Mouse (Mus musculus): ENCODE data around the gene Bckdk.
"Not testable (repeated sequence)": the region's sequence is repeated elsewhere in the genome, so short reads cannot be mapped to it uniquely, and the experiment has no call there.

Bckdk gene

GRCm38 (mm10) chr7:127931351-127932135 lies 27.7 kb downstream of the Bckdk start:
- no peak for DNase-seq (ENCODE audit: low read depth, low spot score)
- Histone ChIP-seq H3K36me3 (ENCODE audit: control insufficient read depth, insufficient read depth, low read length, poor library complexity, severe bottlenecking) (no peaks in the 10 kb centered on the region), H3K27me3 (ENCODE audit: control insufficient read depth, insufficient read depth, low read length, poor library complexity, severe bottlenecking) (no peaks in the 10 kb centered on the region)

- H3K27me3 ChIP-seq (ENCODE audit: control insufficient read depth, insufficient read depth, low read length, poor library complexity, severe bottlenecking): no peaks in the 10 kb centered on the region
- DNase-seq (ENCODE audit: low read depth, low spot score): no peak
- no peaks in the 10 kb centered on the region for H3K36me3 ChIP-seq (ENCODE audit: control insufficient read depth, insufficient read depth, low read length, poor library complexity, severe bottlenecking)
Observed at GRCm38 (mm10) chr7:127932273-127933031, 28.6 kb downstream of the Bckdk start.

GRCm38 (mm10) chr7:127934075-127934474 lies 30.2 kb downstream of the Bckdk start:
- Histone ChIP-seq H3K36me3 (ENCODE audit: control insufficient read depth, insufficient read depth, low read length, poor library complexity, severe bottlenecking) (no peaks in the 10 kb centered on the region), H3K27me3 (ENCODE audit: control insufficient read depth, insufficient read depth, low read length, poor library complexity, severe bottlenecking) (no peaks in the 10 kb centered on the region)
- no peak for DNase-seq (ENCODE audit: low read depth, low spot score)

GRCm38 (mm10) chr7:127935028-127935722 lies 31.3 kb downstream of the Bckdk start:
- peak; percentile 97 for DNase-seq (ENCODE audit: low read depth, low spot score)
- no peaks in the 10 kb centered on the region for H3K36me3 ChIP-seq (ENCODE audit: control insufficient read depth, insufficient read depth, low read length, poor library complexity, severe bottlenecking)
- H3K27me3 ChIP-seq (ENCODE audit: control insufficient read depth, insufficient read depth, low read length, poor library complexity, severe bottlenecking): no peaks in the 10 kb centered on the region

GRCm38 (mm10) chr7:127935748-127936159 lies 31.9 kb downstream of the Bckdk start:
- DNase-seq (ENCODE audit: low read depth, low spot score): no peak
- no peaks in the 10 kb centered on the region for H3K27me3 ChIP-seq (ENCODE audit: control insufficient read depth, insufficient read depth, low read length, poor library complexity, severe bottlenecking)
- no peaks in the 10 kb centered on the region for H3K36me3 ChIP-seq (ENCODE audit: control insufficient read depth, insufficient read depth, low read length, poor library complexity, severe bottlenecking)

GRCm38 (mm10) chr7:127936216-127936884 lies 32.5 kb downstream of the Bckdk start:
- no peaks in the 10 kb centered on the region for H3K27me3 ChIP-seq (ENCODE audit: control insufficient read depth, insufficient read depth, low read length, poor library complexity, severe bottlenecking)
- DNase-seq (ENCODE audit: low read depth, low spot score): no peak
- H3K36me3 ChIP-seq (ENCODE audit: control insufficient read depth, insufficient read depth, low read length, poor library complexity, severe bottlenecking): no peaks in the 10 kb centered on the region

GRCm38 (mm10) chr7:127942097-127942496 lies 38.2 kb downstream of the Bckdk start:
- H3K27me3 ChIP-seq (ENCODE audit: control insufficient read depth, insufficient read depth, low read length, poor library complexity, severe bottlenecking); H3K36me3 ChIP-seq (ENCODE audit: control insufficient read depth, insufficient read depth, low read length, poor library complexity, severe bottlenecking): not testable (repeated sequence)
- DNase-seq (ENCODE audit: low read depth, low spot score): peak; percentile 55

- no peaks in the 10 kb centered on the region for H3K36me3 ChIP-seq (ENCODE audit: control insufficient read depth, insufficient read depth, low read length, poor library complexity, severe bottlenecking)
- DNase-seq (ENCODE audit: low read depth, low spot score): no peak
- no peaks in the 10 kb centered on the region for H3K27me3 ChIP-seq (ENCODE audit: control insufficient read depth, insufficient read depth, low read length, poor library complexity, severe bottlenecking)
Observed at GRCm38 (mm10) chr7:127944614-127945013, 40.7 kb downstream of the Bckdk start.

GRCm38 (mm10) chr7:127946470-127947023 lies 42.7 kb downstream of the Bckdk start, which contains the start of gene Prss36:
TSS of gene Prss36 (minus strand) at chr7:127946725.
- H3K36me3 ChIP-seq (ENCODE audit: control insufficient read depth, insufficient read depth, low read length, poor library complexity, severe bottlenecking): no peaks in the 10 kb centered on the region
- no peak for DNase-seq (ENCODE audit: low read depth, low spot score)
- no peaks in the 10 kb centered on the region for H3K27me3 ChIP-seq (ENCODE audit: control insufficient read depth, insufficient read depth, low read length, poor library complexity, severe bottlenecking)

- DNase-seq (ENCODE audit: low read depth, low spot score): peak; percentile 26
Observed at GRCm38 (mm10) chr7:127952864-127953581, 49.1 kb downstream of the Bckdk start.

GRCm38 (mm10) chr7:127959364-127959763 lies 55.5 kb downstream of the Bckdk start:
- no peak for DNase-seq (ENCODE audit: low read depth, low spot score)
- H3K36me3 ChIP-seq (ENCODE audit: control insufficient read depth, insufficient read depth, low read length, poor library complexity, severe bottlenecking): no peaks in the 10 kb centered on the region
- H3K27me3 ChIP-seq (ENCODE audit: control insufficient read depth, insufficient read depth, low read length, poor library complexity, severe bottlenecking): no peaks in the 10 kb centered on the region

More at GRCm38 (mm10) chr7:127952864-127953581, 49.1 kb downstream of the Bckdk start:
- Histone ChIP-seq H3K27me3 (ENCODE audit: control insufficient read depth, insufficient read depth, low read length, poor library complexity, severe bottlenecking) (no peaks in the 10 kb centered on the region), H3K36me3 (ENCODE audit: control insufficient read depth, insufficient read depth, low read length, poor library complexity, severe bottlenecking) (no peaks in the 10 kb centered on the region)
